Mouse (Mus musculus) B cell, adult 62 days (primary cell): ENCODE results near the gene Ptov1. TPM values are rescaled to one million over a fixed set of nuclear protein-coding genes. Genes with fewer than 3 reads are reported as not detected.

Source experiments
- total RNA-seq: library from RNA; stranded (reverse); gene quantifications from 4 replicates; pipeline ENCODE4 v1.2.4, GENCODE M21; 2023

The Ptov1 gene
- 15.9 to 30.2 TPM (median 18.0 TPM) in 4 replicates for total RNA-seq

GRCm38 (mm10) chr7:44869697-44870528 is at the start of gene Ptov1:
Gene Ptov1 (minus strand): TSS chr7:44869788.

GRCm38 (mm10) chr7:44895593-44896434 is 26.2 kb upstream of the Ptov1 start, which contains the start of gene Fuz:
Gene Fuz (plus strand): TSS chr7:44896079.

GRCm38 (mm10) chr7:44892276-44892921 is 22.8 kb upstream of the Ptov1 start, which contains the start of gene Med25:
Gene Med25 (minus strand): TSS chr7:44892712.

GRCm38 (mm10) chr7:44857042-44857552 is 12.5 kb downstream of the Ptov1 start, which contains the start of gene Pnkp:
Gene Pnkp (plus strand): TSS chr7:44857139.

DNA sequence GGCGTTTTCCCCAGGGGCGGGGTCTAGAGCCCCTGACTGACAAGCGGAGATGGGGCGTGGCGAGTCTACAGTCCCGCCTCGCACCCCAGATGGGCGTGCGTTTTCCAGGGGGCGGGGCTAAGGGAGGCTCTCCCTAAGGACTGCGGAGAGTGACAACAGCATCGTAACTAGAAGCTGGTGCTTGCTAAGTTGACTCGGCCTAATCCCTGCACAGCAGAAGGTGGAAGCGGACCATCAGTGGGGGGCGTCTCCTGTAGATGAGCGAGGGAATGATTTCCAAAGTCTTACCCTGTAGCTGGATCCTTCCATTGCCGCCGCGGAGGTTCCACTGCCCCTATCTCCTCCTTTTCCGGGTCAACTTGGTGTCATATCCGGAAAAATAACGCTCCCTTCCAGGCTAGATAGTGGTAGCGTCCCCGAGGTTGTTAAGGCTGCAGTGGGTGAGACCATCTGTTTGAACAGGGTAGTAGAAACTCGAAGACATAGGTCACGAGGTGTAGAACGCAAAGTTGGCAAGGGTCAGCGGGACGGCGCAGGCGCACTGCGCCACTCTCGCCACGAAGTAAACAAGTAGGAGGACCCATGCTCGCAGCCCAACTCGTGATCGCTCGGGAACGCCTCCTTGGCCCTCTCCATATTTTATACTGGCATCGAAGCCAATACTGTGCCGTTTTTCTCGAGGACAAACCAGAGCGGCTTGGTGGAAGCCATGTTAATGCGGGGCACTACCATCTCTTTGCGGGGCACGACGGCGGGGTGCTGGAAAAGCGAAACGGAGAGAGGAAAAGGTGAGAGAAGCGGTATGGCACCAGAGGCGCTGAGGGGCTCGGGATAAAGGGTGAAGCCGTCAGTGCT is 20.8 kb downstream of the Ptov1 start, which contains the start of the genes Akt1s1 and Tbc1d17:
Gene Akt1s1 (plus strand): TSS at position 431 of the 855 bp plus-strand sequence.
Gene Tbc1d17 (minus strand): TSS at position 519 of the 855 bp plus-strand sequence.

DNA sequence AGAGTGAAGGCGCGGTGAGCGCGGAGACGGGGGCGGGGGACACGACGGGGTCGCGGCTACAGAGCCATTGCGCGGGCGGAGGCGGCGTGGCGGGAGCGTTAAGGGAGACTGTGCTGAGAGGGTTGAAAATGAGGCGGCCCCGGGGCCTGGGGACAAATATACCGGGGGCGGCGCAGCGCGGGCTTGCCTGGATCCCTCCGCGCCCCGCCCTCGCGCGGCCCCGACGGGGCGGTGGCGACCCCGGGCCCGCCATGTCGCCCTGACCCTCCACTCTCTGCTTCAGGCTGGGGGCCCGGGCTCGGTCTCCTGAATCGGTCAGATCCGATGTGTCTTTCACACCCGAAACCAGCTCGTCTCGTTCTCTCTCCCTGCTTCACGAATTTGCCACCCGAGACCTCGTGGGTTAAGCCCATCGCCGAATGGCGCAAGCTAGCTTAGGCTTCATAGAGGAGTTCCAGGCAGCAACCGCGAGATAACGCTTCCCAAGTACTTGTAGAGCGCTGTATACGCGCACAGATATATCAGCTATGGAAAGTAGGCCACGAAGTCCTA is 53.0 kb downstream of the Ptov1 start, which contains the start of gene Atf5:
Gene Atf5 (minus strand): TSS at position 189 of the 552 bp plus-strand sequence.

DNA sequence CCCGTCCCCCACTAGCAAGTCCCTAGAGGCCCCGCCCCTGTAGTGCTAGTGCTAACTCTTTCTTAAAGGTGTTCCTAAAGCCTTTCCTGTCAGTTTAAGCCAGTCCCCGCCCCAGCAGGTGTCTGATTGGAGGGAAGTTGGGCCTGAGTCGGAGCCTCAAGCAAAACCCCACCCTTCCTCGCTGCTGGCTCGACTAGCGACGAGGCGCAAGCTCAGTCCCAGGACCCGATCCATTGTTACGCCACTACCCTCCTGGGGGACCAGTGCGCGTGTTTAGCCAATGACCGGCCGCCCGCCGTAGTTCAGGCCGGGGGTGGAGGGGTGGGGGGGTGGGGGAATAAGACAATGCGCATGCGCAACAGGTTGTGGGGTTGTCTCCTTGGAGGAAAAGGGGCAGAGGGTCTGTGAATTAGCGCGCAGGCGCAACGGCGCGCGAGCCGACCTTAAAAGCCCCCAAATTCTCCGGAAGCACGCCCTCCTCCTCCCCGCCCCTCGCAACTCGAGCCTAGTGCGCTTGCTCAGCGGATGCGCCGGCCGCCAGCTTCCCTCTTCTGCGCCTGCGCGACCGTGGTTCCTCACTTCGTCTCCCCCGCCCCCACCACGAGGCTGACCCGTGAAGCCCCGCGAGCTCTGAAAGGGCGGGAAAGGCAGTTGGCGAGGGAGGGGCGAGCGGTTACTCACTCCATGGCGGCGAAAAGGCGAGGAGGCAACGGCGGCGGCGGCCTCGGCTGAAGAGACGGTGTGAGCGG is 53.7 kb downstream of the Ptov1 start, which contains the start of the genes Nup62 and Il4i1:
Gene Nup62 (plus strand): TSS at position 368 of the 749 bp plus-strand sequence.
Gene Il4i1 (plus strand): TSS at position 667 of the 749 bp plus-strand sequence.

Other genes starting within 250 kb of the Ptov1 start
- 0.27 TPM in 1 of 4 replicates, not detected in the others for gene Myh14, start 198.9 kb downstream of the Ptov1 start, total RNA-seq
- not detected in 4 replicates for gene Izumo2, start 161.0 kb downstream of the Ptov1 start, total RNA-seq
- 71.8 to 83.5 TPM (median 82.3 TPM) in 4 replicates for gene Vrk3, start 121.4 kb downstream of the Ptov1 start, total RNA-seq
- gene Zfp473, start 118.7 kb downstream of the Ptov1 start, total RNA-seq: 2.4 to 3.5 TPM (median 2.5 TPM) in 4 replicates
- 38.1 to 43.6 TPM (median 42.2 TPM) in 4 replicates for gene Nup62, start 53.7 kb downstream of the Ptov1 start, total RNA-seq
- 107 to 141 TPM (median 132 TPM) in 4 replicates for gene Il4i1, start 53.4 kb downstream of the Ptov1 start, total RNA-seq
- gene Atf5, start 53.1 kb downstream of the Ptov1 start, total RNA-seq: 4.4 to 5.2 TPM (median 4.4 TPM) in 4 replicates
- gene Akt1s1, start 20.8 kb downstream of the Ptov1 start, total RNA-seq: 29.9 to 41.1 TPM (median 31.8 TPM) in 4 replicates
- gene Tbc1d17, start 20.7 kb downstream of the Ptov1 start, total RNA-seq: 115 to 148 TPM (median 127 TPM) in 4 replicates
- gene Pnkp, start 12.6 kb downstream of the Ptov1 start, total RNA-seq: 67.9 to 83.2 TPM (median 71.0 TPM) in 4 replicates
- 55.3 to 70.3 TPM (median 69.2 TPM) in 4 replicates for gene Med25, start 22.9 kb upstream of the Ptov1 start, total RNA-seq
- 23.2 to 35.7 TPM (median 31.8 TPM) in 4 replicates for gene Fuz, start 26.3 kb upstream of the Ptov1 start, total RNA-seq
- gene Ap2a1, start 59.7 kb upstream of the Ptov1 start, total RNA-seq: 80.9 to 89.4 TPM (median 83.8 TPM) in 4 replicates
- gene Tsks, start 73.4 kb upstream of the Ptov1 start, total RNA-seq: not detected in 4 replicates
- 0.60 TPM in 1 of 4 replicates, not detected in the others for gene Cpt1c, start 105.1 kb upstream of the Ptov1 start, total RNA-seq
- gene Prmt1, start 116.8 kb upstream of the Ptov1 start, total RNA-seq: 144 to 150 TPM (median 149 TPM) in 4 replicates
- gene Irf3, start 127.9 kb upstream of the Ptov1 start, total RNA-seq: 149 to 182 TPM (median 160 TPM) in 4 replicates
- gene Bcl2l12, start 128.9 kb upstream of the Ptov1 start, total RNA-seq: 31.3 to 35.1 TPM (median 34.3 TPM) in 4 replicates
- gene Scaf1, start 146.6 kb upstream of the Ptov1 start, total RNA-seq: 92.2 to 102 TPM (median 101 TPM) in 4 replicates
- 13.1 to 16.8 TPM (median 14.4 TPM) in 4 replicates for gene Rras, start 148.2 kb upstream of the Ptov1 start, total RNA-seq
- 69.9 to 75.6 TPM (median 73.7 TPM) in 4 replicates for gene Prr12, start 183.1 kb upstream of the Ptov1 start, total RNA-seq
- 51.4 to 59.1 TPM (median 57.5 TPM) in 4 replicates for gene Nosip, start 192.6 kb upstream of the Ptov1 start, total RNA-seq
- 2.5 to 3.6 TPM (median 3.0 TPM) in 4 replicates for gene Prrg2, start 192.9 kb upstream of the Ptov1 start, total RNA-seq
- 2.1 to 5.0 TPM (median 2.8 TPM) in 4 replicates for gene Rcn3, start 222.4 kb upstream of the Ptov1 start, total RNA-seq
- gene Fcgrt, start 234.1 kb upstream of the Ptov1 start, total RNA-seq: 27.9 to 34.9 TPM (median 30.5 TPM) in 4 replicates